Mouse (Mus musculus) ovary, postnatal 10 days (tissue): ENCODE measurements around the gene Drd4.

Experiments
- DNase-seq: peaks from one replicate; pipeline ENCODE4 v3.0.0; 2022; ENCODE audit warnings: low spot score

Drd4 gene

DNA sequence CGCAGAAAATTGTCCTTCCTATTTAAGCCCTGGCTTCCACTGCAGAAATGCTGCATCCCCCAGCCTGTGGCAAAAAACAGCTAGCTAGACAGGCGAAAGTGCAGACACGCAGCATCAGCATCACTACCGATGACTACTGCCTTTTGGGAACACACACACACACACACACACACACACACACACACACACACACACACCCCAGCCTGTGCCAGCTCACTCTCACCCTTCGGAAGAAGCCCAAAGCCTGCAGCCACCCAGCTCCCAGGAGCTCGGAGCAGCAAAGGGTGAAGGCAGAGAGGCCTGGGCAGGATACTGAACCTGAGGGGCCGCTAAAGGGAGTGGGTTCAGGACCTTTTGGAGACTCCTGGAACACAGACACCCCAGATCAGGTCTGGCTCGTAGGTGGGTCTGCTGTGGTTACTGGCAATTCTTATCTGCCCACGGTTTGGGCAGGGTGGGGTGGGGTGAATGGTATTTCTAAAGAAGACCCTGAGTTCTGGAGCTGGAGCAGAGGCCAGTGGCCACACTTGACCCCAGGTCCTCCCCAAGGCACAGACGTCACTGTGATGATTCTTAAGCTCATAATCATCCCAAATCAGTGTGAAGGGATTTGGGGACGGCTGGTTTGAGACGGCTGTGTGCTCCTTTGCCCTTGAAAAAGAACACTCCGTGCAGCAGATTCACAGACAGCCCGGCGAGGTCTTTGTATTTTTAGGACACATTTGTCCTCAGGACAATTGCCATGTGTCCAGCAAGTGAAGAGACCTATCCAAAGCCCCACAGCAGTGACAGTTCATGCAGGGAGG, 980 bp downstream of the Drd4 start:
- no peak for DNase-seq

DNA sequence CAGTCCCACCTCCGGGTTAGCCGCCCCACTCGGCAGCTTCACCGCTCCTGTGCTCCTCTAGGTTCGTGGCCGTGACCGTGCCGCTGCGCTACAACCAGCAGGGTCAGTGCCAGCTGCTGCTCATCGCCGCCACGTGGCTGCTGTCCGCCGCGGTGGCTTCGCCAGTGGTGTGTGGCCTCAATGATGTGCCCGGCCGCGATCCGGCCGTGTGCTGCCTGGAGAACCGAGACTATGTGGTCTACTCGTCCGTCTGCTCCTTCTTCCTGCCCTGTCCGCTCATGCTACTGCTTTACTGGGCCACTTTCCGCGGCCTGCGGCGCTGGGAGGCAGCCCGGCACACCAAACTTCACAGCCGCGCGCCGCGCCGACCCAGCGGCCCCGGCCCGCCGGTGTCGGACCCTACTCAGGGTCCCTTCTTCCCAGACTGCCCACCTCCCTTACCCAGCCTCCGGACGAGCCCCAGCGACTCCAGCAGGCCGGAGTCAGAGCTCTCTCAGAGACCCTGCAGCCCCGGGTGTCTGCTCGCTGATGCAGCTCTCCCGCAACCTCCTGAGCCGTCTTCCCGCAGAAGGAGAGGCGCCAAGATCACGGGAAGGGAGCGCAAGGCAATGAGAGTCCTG, 2.2 kb downstream of the Drd4 start:
- DNase-seq = no peak

DNA sequence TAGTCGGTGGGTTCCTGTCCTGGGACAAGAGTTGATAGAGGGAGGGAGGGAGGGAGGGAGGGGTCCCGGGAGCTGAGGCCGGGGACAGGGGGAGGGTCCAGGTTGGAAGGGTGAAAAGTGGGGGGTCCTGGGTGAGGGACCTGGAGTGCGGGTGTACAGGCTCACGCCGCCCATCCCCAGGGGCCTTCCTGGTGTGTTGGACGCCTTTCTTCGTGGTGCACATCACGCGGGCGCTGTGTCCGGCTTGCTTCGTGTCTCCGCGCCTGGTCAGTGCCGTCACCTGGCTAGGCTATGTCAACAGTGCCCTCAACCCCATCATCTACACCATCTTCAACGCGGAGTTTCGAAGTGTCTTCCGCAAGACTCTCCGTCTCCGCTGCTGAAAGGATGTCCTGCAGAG, 2.7 kb downstream of the Drd4 start:
- DNase-seq = no peak

DNA sequence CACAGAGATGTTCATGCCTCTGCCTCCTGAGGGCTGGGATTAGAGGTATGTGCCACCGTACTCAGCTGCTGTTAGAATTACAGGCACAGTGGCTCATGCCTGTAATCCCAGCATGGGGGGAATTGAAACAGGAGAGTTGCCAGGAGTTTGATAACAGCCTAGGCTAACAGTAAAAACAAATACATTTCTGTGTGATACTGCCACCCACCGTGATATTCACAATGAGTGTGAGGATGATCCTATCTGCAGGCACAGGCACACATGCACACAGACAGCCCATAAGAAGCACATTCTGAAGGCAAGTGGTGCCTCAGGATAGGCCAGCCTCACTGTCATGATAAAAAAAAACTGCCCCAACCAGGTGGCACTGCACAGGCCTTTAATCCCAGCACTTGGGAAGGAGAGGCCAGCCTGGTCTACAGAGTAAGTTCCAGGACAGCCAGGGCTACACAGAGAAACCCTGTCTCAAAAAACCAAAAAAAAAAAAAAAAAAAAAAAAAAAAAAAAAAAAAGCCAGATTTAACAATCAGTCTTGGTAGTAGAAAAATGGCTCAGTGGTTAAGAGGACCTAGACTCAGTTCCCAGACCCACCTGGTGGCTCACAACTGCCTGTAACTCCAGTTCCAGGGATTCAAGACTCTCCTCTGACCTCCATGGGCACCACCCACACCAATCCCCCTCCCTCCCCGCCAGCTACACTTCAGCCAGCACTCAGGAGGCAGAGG, 6.3 kb downstream of the Drd4 start:
- DNase-seq = no peak

DNA sequence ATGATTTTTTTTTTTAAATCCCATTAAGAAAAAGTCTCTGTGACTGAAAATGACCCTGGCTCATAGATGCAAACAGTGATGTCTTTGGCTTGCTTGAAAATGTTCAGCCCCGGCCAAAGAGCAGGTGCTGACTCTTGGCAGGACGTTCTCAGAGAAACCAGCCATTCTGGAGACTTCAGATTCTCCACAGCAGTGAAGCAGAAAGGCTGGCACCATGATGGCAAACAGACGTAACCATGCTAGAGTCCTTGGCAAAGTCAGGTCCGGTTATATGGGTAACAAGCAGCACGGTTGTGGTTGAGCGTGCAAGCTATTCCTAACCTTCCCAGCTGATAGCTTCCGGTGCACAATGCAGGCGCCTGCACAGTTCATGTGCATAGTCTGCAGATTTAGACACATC, 7.4 kb downstream of the Drd4 start:
- DNase-seq = no peak

DNA sequence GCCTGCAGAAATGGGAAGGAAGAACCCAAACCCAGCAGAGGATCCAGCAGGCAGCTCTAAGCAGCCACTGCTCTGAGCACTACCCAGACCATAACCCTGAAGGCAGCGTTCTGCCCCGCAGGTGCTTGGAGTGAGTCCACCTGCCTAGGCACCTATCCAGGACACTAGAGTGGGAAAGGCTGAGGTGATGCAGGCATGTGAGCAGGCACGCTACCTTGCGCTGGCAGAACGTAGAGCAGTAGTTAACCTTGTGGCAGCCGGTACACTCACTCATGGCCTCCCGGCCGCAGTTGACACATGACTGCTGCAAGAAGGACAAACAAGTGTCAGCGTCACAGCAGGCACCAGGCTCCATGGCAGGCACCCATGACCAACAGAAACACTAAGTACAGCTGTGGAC, 9.6 kb downstream of the Drd4 start:
- DNase-seq = no peak

DNA sequence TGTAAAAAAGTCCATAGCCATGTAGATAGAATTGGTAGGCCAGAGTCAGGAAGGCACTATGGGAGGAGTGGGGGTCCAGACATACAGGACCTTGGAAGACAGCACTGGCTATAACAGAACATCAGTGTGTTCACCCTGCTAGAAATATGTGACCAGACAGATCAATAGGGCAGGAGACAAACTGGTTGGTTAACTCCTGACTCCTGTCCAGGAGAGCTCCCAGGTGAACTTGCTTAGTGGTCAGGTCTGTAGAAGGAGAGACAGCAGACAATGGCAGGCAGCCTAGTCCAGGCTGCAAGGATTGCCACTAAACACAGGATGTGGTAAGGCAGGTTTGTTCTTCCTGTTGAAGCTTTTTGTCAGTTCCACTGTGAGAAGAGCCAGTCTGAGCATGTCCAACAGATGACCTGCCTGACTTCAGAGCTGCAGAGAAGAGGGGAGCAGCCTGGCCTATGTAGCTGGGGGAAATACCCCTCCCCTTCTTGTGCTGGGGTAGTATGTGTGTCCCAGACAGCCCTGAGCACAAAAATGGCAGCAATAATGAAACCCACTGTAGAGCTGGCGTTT, 11.0 kb downstream of the Drd4 start:
- DNase-seq = no peak

DNA sequence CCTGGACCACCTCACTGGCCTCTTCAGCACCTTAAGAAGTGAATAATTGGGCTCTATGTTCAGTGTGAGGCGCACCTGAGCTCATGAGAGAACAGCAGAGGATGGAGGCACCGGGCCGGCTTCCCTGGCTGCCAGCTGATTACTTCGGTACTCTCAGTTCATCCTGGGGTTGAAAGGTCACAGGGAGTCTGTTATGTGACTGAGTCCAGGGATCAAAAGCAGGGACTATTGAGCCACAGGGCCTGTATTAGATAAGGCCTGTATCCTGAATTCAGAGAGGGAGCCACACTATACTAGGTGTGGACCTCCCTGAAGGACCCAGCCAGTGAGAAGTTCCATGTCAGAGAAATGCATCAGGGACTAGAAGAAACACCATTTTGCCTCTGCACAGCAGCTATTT, 12.7 kb downstream of the Drd4 start:
- DNase-seq = no peak

DNA sequence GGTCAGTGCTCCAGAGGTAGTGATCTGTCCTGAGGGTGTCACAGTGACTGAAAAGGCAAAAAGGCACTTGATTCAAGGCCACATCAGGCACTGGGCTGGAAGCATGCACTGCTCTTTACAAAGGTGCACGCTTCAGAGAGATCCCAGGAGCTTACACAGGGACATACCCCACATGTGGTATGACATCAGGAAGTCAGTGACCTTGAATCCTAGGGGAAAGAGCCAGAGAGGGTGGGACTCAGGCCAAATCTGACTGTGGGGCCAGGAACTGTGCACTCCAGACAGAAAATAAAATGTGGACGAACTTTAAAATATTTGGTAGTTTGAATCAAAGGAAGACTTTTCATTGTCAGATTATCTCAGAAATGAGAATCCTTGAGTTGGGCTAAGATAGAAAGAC, 22.6 kb downstream of the Drd4 start:
- DNase-seq = no peak

DNA sequence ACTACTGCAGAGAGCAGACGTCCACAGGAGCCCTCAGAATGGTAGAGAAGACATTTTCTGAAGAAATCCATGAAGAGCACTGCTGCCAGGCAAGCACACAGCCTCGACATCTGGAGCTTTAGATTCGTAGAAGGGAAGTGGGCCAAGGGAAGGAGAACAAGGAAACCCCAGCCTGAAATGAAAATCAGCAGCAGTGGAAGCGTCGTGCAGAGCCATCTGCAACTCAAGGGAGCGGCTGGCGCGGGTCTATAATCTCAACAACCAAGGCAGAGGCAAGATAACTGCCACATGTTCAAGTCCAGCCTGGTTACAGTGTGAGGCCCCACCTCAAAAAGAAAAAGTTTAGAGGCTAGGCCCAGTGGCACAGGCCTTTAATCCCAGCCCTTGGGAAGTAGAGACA, 23.3 kb downstream of the Drd4 start:
- DNase-seq = no peak

DNA sequence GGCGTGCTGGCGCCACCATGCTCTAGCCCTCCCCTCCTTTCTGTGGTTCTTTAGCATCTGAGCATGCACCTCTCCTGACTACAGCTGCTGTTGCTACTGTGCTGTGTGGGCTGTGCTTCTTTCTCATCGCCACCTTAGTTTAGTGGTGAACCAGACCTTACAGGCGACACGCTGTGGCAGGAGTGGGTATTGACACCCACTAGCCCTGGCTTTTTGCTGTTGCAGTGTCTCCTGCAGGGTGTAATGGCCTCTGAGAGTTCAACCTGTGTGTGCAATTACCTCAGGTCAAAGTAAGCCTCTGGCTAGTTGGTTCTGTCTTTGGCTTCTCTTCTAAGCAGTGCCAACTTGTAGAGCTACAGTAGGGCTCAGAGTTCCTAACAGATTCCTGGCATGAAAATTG, 24.2 kb downstream of the Drd4 start:
- no peak for DNase-seq

DNA sequence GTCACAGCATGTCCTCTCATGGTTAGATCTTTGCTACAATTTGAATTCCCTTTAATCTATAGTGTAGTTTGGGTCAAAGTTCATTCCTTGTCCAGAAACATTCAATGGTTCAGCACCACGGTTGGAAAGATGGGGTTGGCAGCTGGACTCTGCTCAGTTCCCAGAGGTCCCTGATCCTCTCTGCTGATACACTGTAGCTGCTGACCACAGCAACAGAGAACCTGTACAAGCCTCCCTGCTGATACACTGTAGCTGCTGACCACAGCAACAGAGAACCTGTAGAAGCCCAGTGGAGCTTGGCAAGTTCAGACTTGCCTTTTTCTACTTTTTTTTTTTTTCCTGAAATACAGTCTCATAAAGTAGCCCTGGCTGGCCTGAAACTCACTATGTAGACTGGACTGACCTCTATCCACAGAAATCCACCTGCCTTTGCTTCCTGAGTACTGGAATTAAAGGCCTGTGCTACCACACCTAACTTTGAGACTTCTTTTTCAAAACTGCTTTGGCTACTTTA, 25.9 kb downstream of the Drd4 start:
- no peak for DNase-seq

DNA sequence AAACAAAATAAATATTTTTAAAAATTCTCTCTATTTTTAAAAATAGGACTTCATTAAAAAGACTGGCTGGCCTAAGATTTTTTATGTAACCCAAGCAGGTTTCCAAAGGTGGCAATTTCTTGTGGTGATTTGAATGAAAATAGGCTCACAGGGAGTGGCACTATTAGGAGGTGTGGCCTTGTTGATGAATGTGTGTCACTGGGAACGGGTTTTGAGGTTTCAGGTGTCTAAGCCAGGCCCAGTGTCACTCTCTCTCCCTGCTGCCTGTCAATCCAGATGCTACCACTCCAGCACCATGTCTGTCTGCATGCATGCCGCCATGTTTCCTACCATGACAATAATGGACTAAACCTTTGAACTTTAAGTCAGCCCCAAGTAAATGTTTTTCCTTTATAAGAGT, 27.6 kb downstream of the Drd4 start:
- no peak for DNase-seq

DNA sequence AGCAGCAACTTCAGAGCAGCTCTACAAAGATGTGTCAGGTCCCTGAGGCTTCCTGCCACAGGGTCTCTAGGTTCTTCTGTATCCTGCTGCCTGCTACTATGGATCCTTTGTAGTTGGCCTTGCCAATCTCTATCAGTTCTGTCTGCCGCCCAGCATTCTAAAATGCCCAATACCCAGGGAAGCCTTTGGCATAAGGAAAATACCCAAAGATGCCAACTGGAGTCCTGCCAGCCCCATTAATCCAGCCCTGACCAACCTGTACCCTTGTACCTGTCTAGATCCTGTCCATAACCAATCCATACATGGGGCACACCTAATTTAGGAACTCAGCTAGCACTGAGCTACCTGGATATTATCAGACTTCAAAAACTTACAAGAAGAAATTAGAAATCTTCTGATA, 32.9 kb downstream of the Drd4 start:
- no peak for DNase-seq

DNA sequence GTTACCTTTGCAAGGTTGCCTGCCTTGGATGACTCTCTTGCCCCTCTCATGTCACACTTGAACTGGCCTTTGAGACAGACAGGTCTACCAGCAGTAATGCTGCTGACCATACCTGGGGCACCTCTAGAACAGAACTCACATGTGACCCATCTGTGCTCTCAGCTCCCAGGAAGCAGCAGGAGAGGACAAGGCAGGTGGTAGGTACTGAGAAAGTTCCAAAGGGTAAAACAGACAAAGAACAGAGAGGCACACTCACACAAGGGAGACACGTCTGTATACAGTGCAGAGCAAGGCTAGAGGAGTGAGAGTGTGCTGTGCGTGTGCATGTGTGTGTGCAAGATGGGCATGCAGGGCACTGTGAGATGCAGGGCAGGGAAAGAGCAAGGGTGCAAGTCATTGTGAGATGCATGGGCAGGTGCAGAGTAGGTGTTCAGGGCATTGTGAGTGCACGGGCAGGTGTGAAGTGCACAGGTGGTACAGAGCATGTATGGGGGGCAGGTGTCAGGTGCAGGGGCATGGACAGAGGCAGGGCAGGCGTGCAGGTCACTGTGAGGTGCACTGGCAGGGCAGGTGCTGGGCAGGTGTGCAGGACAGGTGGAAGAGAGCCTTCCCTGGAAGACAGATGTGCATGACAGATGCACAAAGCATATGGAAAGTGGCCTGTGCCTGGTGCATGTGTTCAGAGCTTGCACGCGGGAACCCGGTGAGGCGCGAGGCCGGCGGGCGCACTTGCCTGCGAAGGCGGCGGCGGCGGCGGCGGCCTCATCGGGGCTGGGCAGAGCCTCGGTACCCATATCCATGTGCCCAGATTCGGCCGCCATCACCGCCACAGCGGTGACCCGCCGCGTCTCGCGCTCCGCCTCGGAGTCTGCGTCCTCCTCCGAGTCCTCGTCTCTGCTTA, 35.0 kb downstream of the Drd4 start:
- no peak for DNase-seq

DNA sequence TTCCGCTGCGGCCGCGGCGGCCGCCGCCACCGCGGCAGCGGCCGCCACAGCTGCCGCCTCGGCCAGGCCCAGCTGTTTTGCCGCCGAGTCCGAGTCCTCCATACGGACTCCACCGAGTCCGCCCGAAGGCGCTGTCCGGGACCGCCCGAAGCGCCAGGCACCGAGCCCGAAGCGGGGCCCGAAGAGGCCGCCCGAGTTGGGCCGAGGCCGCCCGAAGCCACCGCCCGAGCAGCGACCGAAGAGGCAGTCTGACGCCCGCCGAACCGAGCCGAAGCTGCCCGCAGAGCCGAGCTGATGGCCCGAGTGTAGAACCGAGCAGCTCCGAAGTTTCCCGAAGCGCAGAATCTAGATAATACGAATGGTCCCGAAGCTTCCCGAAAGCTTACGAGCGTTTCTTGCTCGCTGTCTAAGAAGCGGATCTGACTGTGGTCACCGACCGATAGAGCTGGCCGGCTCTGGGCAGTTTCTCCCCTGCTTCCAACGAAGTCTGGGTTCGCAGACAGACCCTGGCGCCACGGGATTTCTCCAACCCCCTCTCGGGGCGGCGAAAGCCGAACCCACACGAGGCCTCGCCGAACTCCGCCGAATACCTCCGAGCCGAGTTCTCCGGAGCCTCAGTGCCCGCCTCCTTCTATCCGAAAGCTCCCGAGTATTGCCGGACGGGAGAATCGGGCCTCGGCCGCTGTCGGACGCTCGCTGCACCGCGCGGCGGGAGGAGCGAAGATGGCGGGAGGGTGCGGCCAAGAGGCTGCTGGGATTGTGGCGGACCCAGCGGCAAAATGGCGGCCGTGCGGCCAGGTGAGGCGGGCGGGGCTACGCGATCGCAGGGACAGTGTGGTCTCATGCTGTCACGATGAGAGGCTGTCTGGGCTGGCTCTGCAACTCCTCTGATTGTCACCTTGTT, 35.9 kb downstream of the Drd4 start, which contains the start of the genes Deaf1 and Tmem80:
Gene Deaf1, minus strand, starts transcription at position 222 of the 904 bp plus-strand sequence.
Gene Tmem80, plus strand, starts transcription at position 271 of the 904 bp plus-strand sequence.
- DNase-seq = peak; percentile 97

DNA sequence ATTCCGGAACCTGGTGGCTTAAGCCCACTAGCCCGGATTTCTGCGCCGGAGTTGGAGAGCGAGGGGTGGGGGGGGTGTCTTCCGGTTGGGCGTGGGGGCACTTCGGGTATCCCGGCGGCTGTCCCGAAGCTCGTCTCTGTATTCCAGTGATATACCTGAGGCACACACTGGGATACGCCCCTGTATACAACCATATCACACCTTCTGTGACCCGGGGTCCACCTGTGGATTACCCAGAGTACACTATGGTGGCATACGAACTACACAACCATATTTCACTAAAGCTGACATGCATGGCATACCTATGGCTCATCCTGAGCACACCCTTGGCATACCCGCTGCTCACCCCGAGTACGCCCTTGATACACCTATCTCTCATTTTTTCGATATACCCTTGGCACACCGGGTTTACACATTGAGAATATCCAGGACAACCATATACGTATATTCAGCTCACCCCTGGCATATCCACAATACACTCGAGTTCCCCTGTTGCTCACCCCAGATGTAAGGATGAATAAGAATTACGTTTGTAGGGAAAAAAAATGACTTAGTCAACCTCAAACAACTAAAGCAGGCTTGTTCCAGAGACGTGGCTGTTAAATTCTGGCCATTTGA, 36.7 kb downstream of the Drd4 start:
- no peak for DNase-seq

DNA sequence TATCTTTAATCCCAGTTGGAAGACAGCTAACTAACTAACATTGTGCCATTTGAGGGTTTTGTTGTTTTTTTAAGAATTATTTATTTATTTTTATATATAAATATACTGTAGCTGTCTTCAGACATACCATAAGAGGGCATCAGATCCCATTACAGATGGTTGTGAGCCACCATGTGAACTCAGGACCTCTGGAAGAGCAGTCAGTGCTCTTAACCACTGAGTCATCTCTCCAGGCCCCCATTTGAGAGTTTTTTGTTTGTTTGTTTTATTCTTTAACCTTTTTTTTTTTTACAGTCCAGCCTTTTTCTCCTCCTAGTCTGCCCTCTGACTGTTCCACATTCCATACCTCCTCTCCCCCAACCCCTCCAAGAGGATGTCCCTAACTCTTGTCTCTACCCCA, 38.9 kb downstream of the Drd4 start:
- no peak for DNase-seq

DNA sequence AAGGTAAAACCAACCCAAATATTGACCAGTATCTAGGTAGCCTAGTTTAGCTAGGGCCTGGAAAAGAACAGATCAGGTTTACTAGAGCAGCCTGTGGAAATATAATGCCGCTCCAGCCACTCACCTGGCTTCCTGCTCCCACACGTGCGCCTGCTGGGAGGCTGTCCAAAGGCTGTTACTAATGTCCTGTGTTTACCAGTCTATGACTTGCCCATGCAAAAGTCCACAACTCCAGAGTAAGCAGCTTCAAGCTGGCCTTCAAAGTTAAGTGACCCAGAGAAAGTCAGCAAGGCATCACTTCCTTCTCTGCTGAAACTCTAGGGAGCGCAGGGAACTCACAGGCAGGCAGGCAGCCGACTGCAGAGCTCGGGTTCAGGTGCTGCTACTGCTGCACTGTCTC, 40.2 kb downstream of the Drd4 start:
- no peak for DNase-seq

DNA sequence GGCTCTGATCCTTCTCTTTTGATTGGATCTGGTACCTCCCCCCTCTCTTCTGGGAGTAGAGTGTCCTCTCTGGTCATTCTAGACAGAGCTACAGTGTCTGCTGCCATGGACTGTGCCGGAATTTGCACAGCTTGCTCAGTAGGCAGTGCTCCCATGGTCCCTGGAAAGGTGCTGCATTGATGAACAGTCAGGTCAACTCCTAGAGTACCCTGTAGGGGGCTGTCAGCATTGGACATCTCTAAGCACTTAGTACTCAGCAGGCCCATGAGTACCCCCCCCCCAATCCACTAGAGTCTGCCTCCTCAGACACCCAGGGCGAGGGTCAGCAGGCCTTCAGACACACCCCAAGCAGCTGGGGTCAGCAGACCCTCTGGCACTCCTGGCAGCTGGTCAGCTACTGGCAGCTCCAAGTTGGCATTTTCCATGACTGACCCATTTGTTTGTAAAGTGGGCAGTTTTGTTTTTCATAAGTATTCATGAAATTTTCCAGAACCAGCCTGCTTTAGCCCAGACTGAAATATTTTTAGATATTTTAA, 43.3 kb downstream of the Drd4 start:
- no peak for DNase-seq
